Mouse (Mus musculus) urinary bladder, postnatal 36 days (tissue): Measurements from ENCODE around the gene Eif3b.

Experiments used
- DNase-seq, 2 experiments: peaks; one replicate each; pipeline ENCODE4 v3.0.0; 2022; ENCODE audit warnings: low spot score in 2 of 2, mixed read lengths in 1 of 2

Eif3b gene

GRCm38 (mm10) chr5:140418489-140419441 lies at the start of gene Eif3b:
Eif3b (plus strand) TSS chr5:140419328.
- peak; percentile 81 to 84 for DNase-seq

GRCm38 (mm10) chr5:140369466-140369865 lies 49.7 kb upstream of the Eif3b start:
- no peak for DNase-seq

GRCm38 (mm10) chr5:140370446-140371254 lies 48.5 kb upstream of the Eif3b start:
- DNase-seq: peak; percentile 18 to 24

- no peak for DNase-seq
Measured at GRCm38 (mm10) chr5:140371671-140372070, 47.5 kb upstream of the Eif3b start.

GRCm38 (mm10) chr5:140373711-140374110 lies 45.4 kb upstream of the Eif3b start:
- DNase-seq: no peak

GRCm38 (mm10) chr5:140374226-140374625 lies 44.9 kb upstream of the Eif3b start:
- DNase-seq: no peak

- no peak for DNase-seq
Measured at GRCm38 (mm10) chr5:140375249-140375829, 43.8 kb upstream of the Eif3b start.

GRCm38 (mm10) chr5:140378121-140378853 lies 40.8 kb upstream of the Eif3b start:
- DNase-seq: no peak

GRCm38 (mm10) chr5:140379299-140379698 lies 39.8 kb upstream of the Eif3b start:
- no peak for DNase-seq

- no peak for DNase-seq
Measured at GRCm38 (mm10) chr5:140381156-140381555, 38.0 kb upstream of the Eif3b start.

- DNase-seq: no peak
Measured at GRCm38 (mm10) chr5:140382688-140383087, 36.4 kb upstream of the Eif3b start.

GRCm38 (mm10) chr5:140383559-140383958 lies 35.6 kb upstream of the Eif3b start:
- DNase-seq: no peak

- DNase-seq: no peak
Measured at GRCm38 (mm10) chr5:140384462-140384861, 34.7 kb upstream of the Eif3b start.

GRCm38 (mm10) chr5:140387236-140387635 lies 31.9 kb upstream of the Eif3b start:
- DNase-seq: no peak

- no peak for DNase-seq
Measured at GRCm38 (mm10) chr5:140387816-140388510, 31.2 kb upstream of the Eif3b start.

GRCm38 (mm10) chr5:140388588-140389576 lies 30.2 kb upstream of the Eif3b start, which contains the start of gene Snx8:
Snx8 (minus strand) TSS chr5:140389262.
- peak; percentile 95 to 98 for DNase-seq

- no peak for DNase-seq
Measured at GRCm38 (mm10) chr5:140389647-140390046, 29.5 kb upstream of the Eif3b start.

- no peak for DNase-seq
Measured at GRCm38 (mm10) chr5:140391435-140391834, 27.7 kb upstream of the Eif3b start.

- DNase-seq: no peak
Measured at GRCm38 (mm10) chr5:140391981-140392380, 27.1 kb upstream of the Eif3b start.
